Mouse (Mus musculus): ENCODE results near the gene Mtch1. TPM values are rescaled to one million over a fixed set of nuclear protein-coding genes. Genes with fewer than 3 reads are reported as not detected.
A peak's percentile ranks its signal among the peaks of the same experiment; 100 is the strongest.
"Not testable (repeated sequence)": the region's sequence is repeated elsewhere in the genome, so short reads cannot be mapped to it uniquely, and the experiment has no call there.

The Mtch1 gene
- polyA plus RNA-seq, 1 experiment from 2014 or later, result 224 TPM

DNA sequence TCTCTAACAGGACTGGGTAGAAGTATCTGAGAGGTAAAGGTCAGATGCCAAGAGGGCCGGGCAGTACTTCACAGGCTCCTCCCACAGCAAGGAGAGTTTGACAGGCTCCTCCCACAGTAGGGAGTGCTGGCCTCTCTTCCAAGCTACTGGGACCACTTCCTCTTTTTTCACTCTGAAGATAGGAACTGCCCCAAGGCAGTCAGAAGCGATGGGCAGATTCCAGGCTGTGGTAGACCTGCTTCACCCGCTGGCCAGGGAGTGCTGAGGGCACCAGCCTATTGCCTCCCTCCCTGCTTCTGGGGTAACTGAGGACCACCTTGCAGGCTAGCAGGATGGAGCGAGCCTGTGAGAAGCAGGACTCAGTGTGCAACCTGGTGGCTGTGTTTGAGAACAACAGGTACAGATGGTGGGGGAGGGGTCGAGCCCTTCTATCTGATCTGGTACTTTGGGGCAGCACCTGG is 13.1 kb upstream of the Mtch1 start, which contains the start of gene Fgd2:
Fgd2 (plus strand) TSS at position 154 of the 461 bp plus-strand sequence.
- no peak for ATAC-seq (replicated peaks; ENCODE audit: insufficient number of reproducible peaks, insufficient read depth, low FRiP score, low read depth)
- H3K9ac ChIP-seq, result no peak within 1 kb of the TSS
- H3K36me3 ChIP-seq, result no peaks in the 10 kb centered on the region
- peak within 1 kb of the TSS; percentile 22; the same call in 1 of the 2 replicates for H3K4me2 ChIP-seq
- H3K9me3 ChIP-seq (replicated peaks), result no peaks in the 10 kb centered on the region
- 22% methylated on average over 5 of the region's 5 CpGs for WGBS
- no peak within 1 kb of the TSS for H3K27ac ChIP-seq
- no peaks in the 10 kb centered on the region for H3K27me3 ChIP-seq
- peaks cover 27% of the 10 kb centered on the region for H3K4me1 ChIP-seq (replicated peaks)
- peak within 1 kb of the TSS; percentile 16; the same call in 1 of the 2 replicates for H3K4me3 ChIP-seq

- H3K4me1 ChIP-seq (replicated peaks), result peaks cover 39% of the 10 kb centered on the region
- no peak overlapping the region for H3K27ac ChIP-seq
- H3K27me3 ChIP-seq, result no peaks in the 10 kb centered on the region
- H3K9me3 ChIP-seq (replicated peaks), result no peaks in the 10 kb centered on the region
- 75% methylated on average over 3 of the region's 3 CpGs for WGBS
- no peak overlapping the region for H3K4me3 ChIP-seq
- ATAC-seq (replicated peaks; ENCODE audit: insufficient number of reproducible peaks, insufficient read depth, low FRiP score, low read depth), result no peak
- H3K4me2 ChIP-seq, result no peak overlapping the region
- no peaks in the 10 kb centered on the region for H3K36me3 ChIP-seq
- H3K9ac ChIP-seq, result no peak overlapping the region
Observed at GRCm38 (mm10) chr17:29358928-29359327, 11.2 kb upstream of the Mtch1 start.

- peaks cover 39% of the 10 kb centered on the region for H3K4me1 ChIP-seq (replicated peaks)
- no peaks in the 10 kb centered on the region for H3K27me3 ChIP-seq
- peak overlapping the region; percentile 53 for H3K9ac ChIP-seq
- WGBS, result 17% methylated on average over 9 of the region's 9 CpGs
- peak overlapping the region; percentile 98 for H3K27ac ChIP-seq
- H3K36me3 ChIP-seq, result no peaks in the 10 kb centered on the region
- 0 out of 2 replicates have a peak, but pooled peaks have one; percentile 3 for ATAC-seq (replicated peaks; ENCODE audit: insufficient number of reproducible peaks, insufficient read depth, low FRiP score, low read depth)
- H3K9me3 ChIP-seq (replicated peaks), result no peaks in the 10 kb centered on the region
- peak overlapping the region; percentile 44 for H3K4me3 ChIP-seq
- peak overlapping the region; percentile 70 for H3K4me2 ChIP-seq
Observed at GRCm38 (mm10) chr17:29356882-29357281, 9.1 kb upstream of the Mtch1 start.

- Histone ChIP-seq H3K9me3 (replicated peaks) (no peaks in the 10 kb centered on the region), H3K9ac (peak overlapping the region; percentile 53), H3K27me3 (no peaks in the 10 kb centered on the region), H3K4me2 (peak overlapping the region; percentile 70), H3K36me3 (no peaks in the 10 kb centered on the region), H3K4me1 (replicated peaks) (peaks cover 38% of the 10 kb centered on the region), H3K4me3 (peak overlapping the region; percentile 44), H3K27ac (peak overlapping the region; percentile 98)
- 3% methylated on average over 11 of the region's 11 CpGs for WGBS
- ATAC-seq (replicated peaks; ENCODE audit: insufficient number of reproducible peaks, insufficient read depth, low FRiP score, low read depth), result peak; percentile 91
Observed at GRCm38 (mm10) chr17:29356479-29356856, 8.7 kb upstream of the Mtch1 start.

DNA sequence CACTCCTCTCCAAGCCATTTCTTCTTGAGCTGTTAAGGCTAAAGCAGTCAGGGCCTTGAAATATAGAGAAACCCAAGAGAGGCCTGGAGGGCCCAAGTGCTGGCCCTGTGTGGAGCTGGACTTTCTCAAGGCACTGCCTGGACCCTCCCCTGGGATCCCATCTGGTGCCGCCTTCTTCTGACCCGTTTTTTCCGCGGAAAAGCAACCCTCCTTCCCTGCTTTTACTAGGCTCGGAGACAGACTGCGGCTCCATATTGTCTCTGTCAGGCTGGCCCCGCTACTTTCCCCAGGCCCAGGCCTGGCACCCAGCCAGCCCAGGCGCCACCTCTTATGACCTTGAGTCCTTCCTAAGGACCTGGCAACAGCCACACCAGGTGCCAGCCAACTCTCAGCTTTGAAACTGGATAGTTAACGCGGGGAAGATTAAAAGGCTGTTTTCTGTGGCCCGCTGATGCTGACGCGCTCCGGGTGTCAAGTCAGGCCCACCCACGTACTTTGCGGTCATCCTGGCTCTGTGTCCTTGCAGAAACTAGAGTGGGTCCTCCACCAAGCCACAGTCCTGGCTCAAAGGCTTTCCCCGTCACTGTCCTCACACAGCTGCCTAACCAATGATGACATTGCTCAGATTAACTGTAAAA is 8.2 kb upstream of the Mtch1 start:
- H3K4me1 ChIP-seq (replicated peaks), result peaks cover 34% of the 10 kb centered on the region
- WGBS, result 8% methylated on average over 17 of the region's 17 CpGs
- H3K27ac ChIP-seq, result peak overlapping the region; percentile 98
- peak overlapping the region; percentile 70 for H3K4me2 ChIP-seq
- H3K27me3 ChIP-seq, result no peaks in the 10 kb centered on the region
- H3K9me3 ChIP-seq (replicated peaks), result no peaks in the 10 kb centered on the region
- peak; percentile 75 for ATAC-seq (replicated peaks; ENCODE audit: insufficient number of reproducible peaks, insufficient read depth, low FRiP score, low read depth)
- H3K36me3 ChIP-seq, result no peaks in the 10 kb centered on the region
- H3K9ac ChIP-seq, result peak overlapping the region; percentile 53
- H3K4me3 ChIP-seq, result peak overlapping the region; percentile 44

GRCm38 (mm10) chr17:29355461-29355840 is 7.7 kb upstream of the Mtch1 start:
- Histone ChIP-seq H3K27ac (peak overlapping the region; percentile 98), H3K27me3 (no peaks in the 10 kb centered on the region), H3K4me3 (no peak overlapping the region), H3K9ac (peak overlapping the region; percentile 53), H3K36me3 (no peaks in the 10 kb centered on the region), H3K4me2 (peak overlapping the region; percentile 70), H3K4me1 (replicated peaks) (peaks cover 29% of the 10 kb centered on the region), H3K9me3 (replicated peaks) (no peaks in the 10 kb centered on the region)
- ATAC-seq (replicated peaks; ENCODE audit: insufficient number of reproducible peaks, insufficient read depth, low FRiP score, low read depth), result peak; percentile 32
- WGBS, result 23% methylated on average over 5 of the region's 5 CpGs

DNA sequence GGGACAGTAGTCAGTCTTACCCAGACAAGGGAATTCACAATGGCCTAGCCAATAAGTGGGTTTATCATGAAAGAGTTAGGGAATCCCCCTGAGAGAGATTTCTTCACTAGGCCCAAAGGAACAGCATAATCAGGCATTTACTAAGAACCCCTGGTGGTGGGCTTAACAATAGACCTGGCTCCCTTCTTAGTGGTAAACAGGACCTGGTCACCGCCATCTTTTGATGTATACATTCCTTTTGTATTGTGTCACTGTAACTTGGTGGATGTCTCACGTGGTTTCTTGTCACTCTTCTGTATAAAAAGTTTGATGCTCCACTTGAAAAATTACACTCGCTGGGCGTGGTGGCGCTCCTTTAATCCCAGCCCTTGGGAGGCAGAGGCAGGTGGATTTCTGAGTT is 3.3 kb upstream of the Mtch1 start:
- 79% methylated on average over 5 of the region's 5 CpGs for WGBS
- H3K4me3 ChIP-seq; H3K27me3 ChIP-seq; H3K36me3 ChIP-seq; H3K9me3 ChIP-seq (replicated peaks); H3K4me2 ChIP-seq; H3K27ac ChIP-seq; H3K9ac ChIP-seq; ATAC-seq (replicated peaks; ENCODE audit: insufficient number of reproducible peaks, insufficient read depth, low FRiP score, low read depth): not testable (repeated sequence)
- peaks cover 26% of the 10 kb centered on the region for H3K4me1 ChIP-seq (replicated peaks)

- ATAC-seq (replicated peaks; ENCODE audit: insufficient number of reproducible peaks, insufficient read depth, low FRiP score, low read depth), result no peak
- Histone ChIP-seq H3K27me3 (no peaks in the 10 kb centered on the region), H3K27ac (no peak overlapping the region), H3K4me2 (no peak overlapping the region), H3K36me3 (no peaks in the 10 kb centered on the region; the same call in 1 of the 2 replicates), H3K9ac (no peak overlapping the region), H3K4me1 (replicated peaks) (peaks cover 21% of the 10 kb centered on the region), H3K4me3 (no peak overlapping the region), H3K9me3 (replicated peaks) (no peaks in the 10 kb centered on the region)
- 64% methylated on average over 2 of the region's 2 CpGs for WGBS
Observed at GRCm38 (mm10) chr17:29348996-29349395, 1.3 kb upstream of the Mtch1 start.

- peak overlapping the region; percentile 92 for H3K4me3 ChIP-seq
- H3K36me3 ChIP-seq, result no peaks in the 10 kb centered on the region; the same call in 1 of the 2 replicates
- H3K9me3 ChIP-seq (replicated peaks), result no peaks in the 10 kb centered on the region
- H3K27me3 ChIP-seq, result no peaks in the 10 kb centered on the region
- H3K9ac ChIP-seq, result peak overlapping the region; percentile 90
- peak overlapping the region; percentile 91 for H3K27ac ChIP-seq
- peak overlapping the region; percentile 81 for H3K4me2 ChIP-seq
- under 1% methylated on average over 45 of the region's 45 CpGs for WGBS
- H3K4me1 ChIP-seq (replicated peaks), result peaks cover 30% of the 10 kb centered on the region
- no peak; the same call in 1 of the 2 replicates for ATAC-seq (replicated peaks; ENCODE audit: insufficient number of reproducible peaks, insufficient read depth, low FRiP score, low read depth)
Observed at GRCm38 (mm10) chr17:29347126-29347644, 549 bp downstream of the Mtch1 start.

DNA sequence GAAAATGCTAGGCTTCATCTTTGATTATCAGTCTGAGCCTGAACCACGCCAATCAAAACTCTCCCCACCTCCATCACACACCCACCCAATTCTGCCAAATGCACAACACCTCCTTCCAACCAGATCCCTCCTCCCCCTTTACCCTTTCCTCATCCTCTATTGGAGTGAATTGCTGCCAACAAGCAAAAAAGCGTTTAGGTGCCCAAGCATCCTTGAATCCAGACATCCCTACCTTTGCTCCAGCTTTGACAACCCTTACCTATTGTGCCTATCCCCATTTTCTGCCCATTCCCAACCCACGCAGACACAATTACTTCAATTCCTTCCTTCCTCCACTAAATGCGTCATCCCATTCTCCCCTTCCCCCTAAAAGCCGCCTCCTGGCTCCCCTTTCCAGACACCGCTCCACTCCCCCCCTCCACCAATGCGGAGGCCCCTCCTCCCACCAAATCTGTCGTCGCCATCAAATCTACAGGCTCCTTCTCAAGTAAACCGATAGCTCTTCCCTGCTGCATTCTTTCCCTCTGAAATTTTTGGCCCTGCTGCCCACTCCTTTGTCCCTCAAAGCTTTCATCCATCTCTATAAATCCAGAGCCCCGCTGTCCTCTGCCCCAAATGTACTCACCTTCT is 1.1 kb downstream of the Mtch1 start:
- Histone ChIP-seq H3K4me2 (peak overlapping the region; percentile 81), H3K27ac (peak overlapping the region; percentile 91), H3K9me3 (replicated peaks) (no peaks in the 10 kb centered on the region), H3K4me1 (replicated peaks) (peaks cover 36% of the 10 kb centered on the region), H3K36me3 (no peaks in the 10 kb centered on the region; the same call in 1 of the 2 replicates), H3K4me3 (peak overlapping the region; percentile 92), H3K9ac (peak overlapping the region; percentile 90), H3K27me3 (no peaks in the 10 kb centered on the region)
- WGBS, result 3% methylated on average over 11 of the region's 11 CpGs
- no peak for ATAC-seq (replicated peaks; ENCODE audit: insufficient number of reproducible peaks, insufficient read depth, low FRiP score, low read depth)

GRCm38 (mm10) chr17:29345272-29345671 is 2.5 kb downstream of the Mtch1 start:
- peaks cover 5% of the 10 kb centered on the region; the same call in 1 of the 2 replicates for H3K36me3 ChIP-seq
- H3K4me3 ChIP-seq, result no peak overlapping the region
- H3K27ac ChIP-seq, result 0 out of 2 replicates have a peak overlapping the region, but pooled peaks have one; percentile 14
- no peak overlapping the region for H3K9ac ChIP-seq
- H3K4me2 ChIP-seq, result 0 out of 2 replicates have a peak overlapping the region, but pooled peaks have one; percentile 81
- 80% methylated on average over 12 of the region's 12 CpGs for WGBS
- H3K4me1 ChIP-seq (replicated peaks), result peaks cover 49% of the 10 kb centered on the region
- H3K27me3 ChIP-seq, result no peaks in the 10 kb centered on the region
- H3K9me3 ChIP-seq (replicated peaks), result no peaks in the 10 kb centered on the region
- no peak for ATAC-seq (replicated peaks; ENCODE audit: insufficient number of reproducible peaks, insufficient read depth, low FRiP score, low read depth)
